Mouse (Mus musculus): ENCODE measurements around the gene Scgb2b19.
"Not testable (repeated sequence)": the region's sequence is repeated elsewhere in the genome, so short reads cannot be mapped to it uniquely, and the experiment has no call there.

The Scgb2b19 gene

GRCm38 (mm10) chr7:33280238-33280637 lies at the start of gene Scgb2b19:
Scgb2b19 (minus strand) TSS chr7:33280338.
- DNase-seq (ENCODE audit: low spot score) = not testable (repeated sequence)

DNA sequence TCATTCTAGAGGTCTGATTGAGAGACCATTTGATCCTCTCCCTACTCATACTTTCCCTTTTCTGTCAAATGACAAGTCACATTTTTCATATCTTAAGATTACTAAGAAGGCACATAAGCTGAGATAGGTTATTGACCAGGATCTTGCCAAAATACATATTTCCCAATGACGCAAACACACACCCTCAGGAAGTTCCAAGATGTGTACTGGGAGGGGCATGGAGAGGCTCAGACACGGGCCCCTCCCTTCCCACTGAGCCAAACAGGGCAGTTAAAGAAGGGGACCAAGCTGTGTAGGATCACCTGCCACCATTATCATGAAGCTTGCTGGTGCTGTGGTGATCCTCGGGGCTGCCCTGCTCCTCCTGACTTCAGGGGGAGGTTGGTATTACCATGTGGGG lies 6.9 kb upstream of the Scgb2b19 start, which contains the start of gene Scgb1b19:
TSS of gene Scgb1b19 (plus strand) at position 301 of the 400 bp plus-strand sequence.
- DNase-seq (ENCODE audit: low spot score) = not testable (repeated sequence)

Data from testis, postnatal 14 days (tissue).